Mouse (Mus musculus) limb, embryonic 13.5 days (tissue): Measurements from ENCODE around the gene Hnrnpdl. TPM values are rescaled to one million over a fixed set of nuclear protein-coding genes. Genes with fewer than 3 reads are reported as not detected.

Experiments used
- ATAC-seq: fragments of 200-750 bp; cut with Nextera tagmentation; 2 replicates; pipeline ENCODE4 v1.8.0; 2017; ENCODE audit warnings: low read depth, moderate number of reproducible peaks, moderate TSS enrichment; ENCODE audit not compliant: low FRiP score
- H3K27ac ChIP-seq: fragments of 300-500 bp; sonication (generic); 2 replicates; pipeline ENCODE4 v1.5.1; 2015; ENCODE audit warnings: inconsistent platforms, mild to moderate bottlenecking, moderate library complexity
- H3K27me3 ChIP-seq: fragments of 300-500 bp; sonication (generic); 2 replicates; pipeline ENCODE4 v1.6.1; 2015; ENCODE audit warnings: mild to moderate bottlenecking, inconsistent platforms
- H3K36me3 ChIP-seq: fragments of 300-500 bp; sonication (generic); 2 replicates; pipeline ENCODE4 v1.6.1; 2015; ENCODE audit warnings: inconsistent platforms, mild to moderate bottlenecking, moderate library complexity
- H3K4me1 ChIP-seq: fragments of 300-500 bp; sonication (generic); 2 replicates; pipeline ENCODE4 v1.6.1; 2015; ENCODE audit warnings: inconsistent platforms
- H3K4me2 ChIP-seq: fragments of 300-500 bp; sonication (generic); replicated peaks from 2 replicates; pipeline ENCODE4 v1.6.1; 2015; ENCODE audit warnings: inconsistent platforms, mild to moderate bottlenecking, moderate library complexity
- H3K4me3 ChIP-seq: fragments of 300-500 bp; sonication (generic); 2 replicates; pipeline ENCODE4 v1.5.1; 2015; ENCODE audit warnings: moderate library complexity, mild to moderate bottlenecking, inconsistent platforms
- H3K9ac ChIP-seq: fragments of 300-500 bp; sonication (generic); 2 replicates; pipeline ENCODE4 v1.6.1; 2015; ENCODE audit warnings: mild to moderate bottlenecking, inconsistent platforms
- H3K9me3 ChIP-seq: fragments of 300-500 bp; sonication (generic); 2 replicates; pipeline ENCODE4 v1.6.1; 2016; ENCODE audit warnings: inconsistent platforms
- WGBS: fragments of 180-500 bp; shearing (Covaris S2); methylation state at CpG from one replicate; pipeline ENCODE4 v1.1.7; 2015; 5-methylcytosine and 5-hydroxymethylcytosine counted together
- polyA plus RNA-seq: library from polyadenylated mRNA; unstranded; fragments of >200 nt; fragmentation: Nextera tagmentation; extraction: Ambion mirVana; gene quantifications from 2 replicates; pipeline ENCODE4 v1.2.1, GENCODE M21; 2015

Hnrnpdl gene
- polyA plus RNA-seq: 218 and 231 TPM in 2 replicates

DNA sequence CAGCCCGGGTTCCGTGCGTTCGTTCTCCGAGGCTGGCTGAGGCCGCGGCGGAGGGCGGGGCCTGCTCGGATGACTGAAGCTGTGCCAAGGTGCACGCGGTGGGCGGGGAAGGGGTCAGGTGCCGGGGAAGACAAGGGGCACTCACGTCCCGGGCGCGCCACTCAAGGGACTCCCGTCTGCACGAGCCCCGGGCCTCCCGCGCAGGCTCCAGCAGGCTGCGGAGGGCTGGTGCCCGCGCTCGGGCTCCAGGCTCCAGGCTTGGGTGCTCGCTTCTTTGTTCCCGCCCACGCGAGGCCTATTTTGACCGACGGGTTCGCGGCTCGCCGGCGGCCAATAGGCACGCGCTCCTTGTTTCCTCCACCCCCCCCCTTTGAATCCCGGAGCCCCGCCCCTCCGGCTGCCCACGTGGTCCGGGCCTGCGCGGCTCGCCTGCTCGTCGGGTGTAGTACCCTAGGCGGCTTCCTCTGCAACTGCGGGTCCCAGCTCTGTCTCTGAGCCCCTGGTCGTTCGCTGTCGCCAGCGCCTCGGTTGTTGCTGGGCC, at the start of gene Hnrnpdl, which contains the start of gene Enoph1:
Gene Hnrnpdl, minus strand, starts transcription at position 63 of the 541 bp plus-strand sequence.
Gene Enoph1, plus strand, starts transcription at position 384 of the 541 bp plus-strand sequence.
- H3K36me3 ChIP-seq: peaks cover 30% of the 10 kb centered on the region
- H3K4me1 ChIP-seq: peaks cover 43% of the 10 kb centered on the region
- H3K27ac ChIP-seq: peak within 1 kb of the TSS; percentile 98
- peak within 1 kb of the TSS; percentile 75 for H3K4me2 ChIP-seq
- H3K4me3 ChIP-seq: peak within 1 kb of the TSS; percentile 96
- no peaks in the 10 kb centered on the region for H3K9me3 ChIP-seq
- peak; percentile 89 for ATAC-seq
- WGBS: under 1% methylated on average over 53 of the region's 57 CpGs
- H3K27me3 ChIP-seq: no peaks in the 10 kb centered on the region
- peak within 1 kb of the TSS; percentile 100 for H3K9ac ChIP-seq

DNA sequence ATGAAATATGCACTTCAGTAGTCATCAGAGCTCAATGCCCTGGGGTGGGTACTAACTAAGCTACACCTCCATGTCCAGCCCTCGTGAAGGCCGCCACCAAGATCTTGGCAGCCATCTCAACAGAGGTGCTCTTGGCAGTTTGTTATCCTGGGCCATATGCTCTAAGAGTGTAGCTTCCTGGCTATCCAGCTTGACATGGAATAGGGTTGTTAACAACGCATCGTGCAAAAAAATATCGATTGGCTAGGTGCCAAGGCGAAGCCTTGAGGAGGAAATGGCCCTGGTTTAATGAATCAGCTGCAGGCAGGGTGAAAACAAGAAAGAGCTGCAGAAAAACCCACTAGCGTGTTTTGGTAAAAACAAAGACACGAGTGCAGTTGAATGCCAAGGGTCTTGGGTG, 45.6 kb upstream of the Hnrnpdl start:
- no peak overlapping the region for H3K4me3 ChIP-seq
- H3K4me2 ChIP-seq: no peak overlapping the region
- peaks cover 19% of the 10 kb centered on the region for H3K4me1 ChIP-seq
- H3K27ac ChIP-seq: no peak overlapping the region
- 48% methylated on average over 8 of the region's 8 CpGs for WGBS
- H3K9ac ChIP-seq: no peak overlapping the region
- ATAC-seq: no peak
- no peaks in the 10 kb centered on the region for H3K9me3 ChIP-seq
- H3K27me3 ChIP-seq: no peaks in the 10 kb centered on the region
- H3K36me3 ChIP-seq: no peaks in the 10 kb centered on the region

DNA sequence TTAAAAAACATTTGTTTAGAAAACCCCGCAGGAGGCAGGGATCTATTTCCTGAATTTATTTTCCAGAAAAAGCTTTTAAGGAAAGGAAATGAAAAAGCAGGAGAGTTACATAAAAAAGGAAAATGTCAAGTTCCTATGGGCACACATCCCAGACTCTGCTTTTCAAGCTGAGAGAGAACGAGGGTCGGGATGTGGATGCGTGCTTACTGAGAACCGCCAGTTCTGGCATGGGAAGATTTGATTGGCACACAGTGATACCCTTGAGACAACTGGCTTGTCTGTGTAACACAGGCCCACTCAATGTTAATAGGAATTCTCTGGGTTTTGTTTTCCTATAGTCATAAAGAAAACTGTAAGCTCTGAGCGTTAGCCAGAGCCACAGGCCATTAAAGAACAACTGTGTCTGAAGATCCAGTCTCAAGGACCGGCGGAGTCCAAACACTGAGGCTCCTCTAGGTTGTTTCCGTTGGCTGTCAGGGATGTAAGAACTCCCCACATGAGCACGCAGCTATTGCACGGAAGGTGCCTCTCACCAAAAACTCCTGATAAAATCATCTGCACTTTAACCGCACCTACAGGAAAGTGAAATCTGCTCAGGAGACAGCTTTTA, 44.6 kb upstream of the Hnrnpdl start:
- ATAC-seq: peak; percentile 77; the same call in 1 of the 2 replicates
- Histone ChIP-seq H3K9ac (no peak overlapping the region), H3K4me2 (no peak overlapping the region), H3K4me3 (no peak overlapping the region), H3K36me3 (no peaks in the 10 kb centered on the region), H3K27me3 (no peaks in the 10 kb centered on the region), H3K4me1 (peaks cover 24% of the 10 kb centered on the region), H3K27ac (peak overlapping the region; percentile 52; the same call in 1 of the 2 replicates), H3K9me3 (no peaks in the 10 kb centered on the region)
- 43% methylated on average over 12 of the region's 12 CpGs for WGBS

DNA sequence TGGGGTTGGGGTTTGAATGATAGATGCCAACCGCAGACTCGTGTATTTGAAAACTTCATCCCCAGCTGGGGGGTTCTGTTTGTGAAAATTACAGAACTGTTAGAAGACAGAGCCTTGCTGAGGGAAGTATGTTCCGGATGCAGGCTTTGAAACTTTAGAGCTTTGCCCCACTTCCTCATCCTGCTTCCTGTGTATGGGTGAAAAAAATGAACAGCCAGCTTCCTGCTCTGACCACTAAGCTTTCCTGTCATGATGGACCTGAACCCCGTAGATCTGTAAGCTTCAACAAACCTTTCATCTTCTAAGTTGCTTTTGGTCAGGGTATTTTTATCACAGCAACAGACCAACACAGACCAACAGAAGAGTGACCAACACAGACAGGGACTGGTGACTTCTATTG, 42.5 kb upstream of the Hnrnpdl start:
- WGBS: 82% methylated on average over 4 of the region's 4 CpGs
- H3K27ac ChIP-seq: no peak overlapping the region
- H3K27me3 ChIP-seq: no peaks in the 10 kb centered on the region
- no peak overlapping the region for H3K4me3 ChIP-seq
- no peak overlapping the region for H3K9ac ChIP-seq
- no peak overlapping the region for H3K4me2 ChIP-seq
- no peaks in the 10 kb centered on the region for H3K36me3 ChIP-seq
- no peak for ATAC-seq
- no peaks in the 10 kb centered on the region for H3K9me3 ChIP-seq
- peaks cover 41% of the 10 kb centered on the region for H3K4me1 ChIP-seq

DNA sequence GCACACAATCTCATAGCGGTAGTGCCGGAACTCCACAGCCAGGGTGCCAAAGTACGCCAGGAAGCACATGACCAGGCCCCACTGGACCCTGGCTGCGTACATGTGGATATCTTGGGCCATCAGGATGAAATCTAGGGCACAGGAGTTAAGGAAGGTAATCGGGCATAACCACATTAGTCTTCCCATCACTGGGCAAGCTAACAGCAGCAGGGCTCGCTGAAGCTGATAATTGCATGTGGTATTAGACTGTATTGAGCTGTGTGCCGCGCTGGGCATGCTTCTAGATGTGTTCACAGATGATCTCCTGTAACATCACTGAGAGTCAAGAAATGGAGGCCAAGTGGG, 40.4 kb upstream of the Hnrnpdl start:
- Histone ChIP-seq H3K4me3 (no peak overlapping the region; the same call in 1 of the 2 replicates), H3K27me3 (no peaks in the 10 kb centered on the region), H3K4me2 (peak overlapping the region; percentile 65; the same call in 1 of the 2 replicates), H3K9ac (no peak overlapping the region), H3K36me3 (no peaks in the 10 kb centered on the region), H3K9me3 (no peaks in the 10 kb centered on the region), H3K4me1 (peaks cover 30% of the 10 kb centered on the region), H3K27ac (no peak overlapping the region)
- ATAC-seq: no peak
- WGBS: 84% methylated on average over 8 of the region's 8 CpGs

DNA sequence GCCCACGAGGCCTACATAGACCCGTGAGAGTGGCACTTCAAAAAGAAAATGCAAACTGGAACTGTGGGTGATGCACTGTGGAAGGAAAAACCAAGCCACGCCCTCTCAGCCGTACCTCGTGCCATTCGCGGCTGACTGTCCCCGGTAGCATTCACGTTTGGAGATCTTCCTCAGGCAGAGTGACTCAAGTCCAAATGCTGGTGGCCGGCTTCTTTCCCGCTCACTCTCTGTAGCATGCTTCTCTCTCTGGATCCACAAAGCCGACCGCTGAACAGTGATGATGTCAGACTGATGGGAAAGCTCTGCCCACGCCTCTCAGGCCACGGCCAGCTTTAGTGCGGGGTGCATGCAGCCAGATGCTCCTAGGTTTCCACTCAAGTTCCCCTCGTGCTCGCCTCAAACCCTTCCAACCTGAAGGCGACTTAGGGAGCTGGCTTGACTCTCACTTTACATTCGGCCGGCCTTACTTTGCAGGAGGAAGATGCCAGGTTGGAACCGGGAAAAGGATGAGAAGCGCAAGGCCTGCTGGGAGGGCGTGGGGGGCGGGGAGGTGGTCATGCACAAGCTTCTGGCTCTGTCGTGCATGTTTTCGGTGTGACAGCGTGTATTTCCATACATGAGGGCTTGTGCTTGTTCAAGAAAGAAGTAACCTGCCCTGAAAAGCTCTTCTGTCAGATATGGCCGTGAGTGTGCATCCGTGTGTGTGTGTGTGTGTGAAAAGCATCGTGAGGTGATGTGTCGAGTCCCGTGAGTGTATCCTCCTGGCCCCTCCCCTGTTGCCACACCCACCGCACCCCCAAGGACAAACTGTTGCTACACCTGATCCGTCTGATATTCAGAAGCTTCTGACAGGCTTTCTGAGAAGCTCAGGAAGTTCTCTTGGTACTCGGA, 39.8 kb upstream of the Hnrnpdl start:
- Histone ChIP-seq H3K4me2 (peak overlapping the region; percentile 65), H3K9ac (peak overlapping the region; percentile 61), H3K4me1 (peaks cover 28% of the 10 kb centered on the region), H3K4me3 (peak overlapping the region; percentile 41), H3K27ac (no peak overlapping the region), H3K9me3 (no peaks in the 10 kb centered on the region), H3K36me3 (no peaks in the 10 kb centered on the region), H3K27me3 (no peaks in the 10 kb centered on the region)
- peak; percentile 48; the same call in 1 of the 2 replicates for ATAC-seq
- 30% methylated on average over 36 of the region's 36 CpGs for WGBS

DNA sequence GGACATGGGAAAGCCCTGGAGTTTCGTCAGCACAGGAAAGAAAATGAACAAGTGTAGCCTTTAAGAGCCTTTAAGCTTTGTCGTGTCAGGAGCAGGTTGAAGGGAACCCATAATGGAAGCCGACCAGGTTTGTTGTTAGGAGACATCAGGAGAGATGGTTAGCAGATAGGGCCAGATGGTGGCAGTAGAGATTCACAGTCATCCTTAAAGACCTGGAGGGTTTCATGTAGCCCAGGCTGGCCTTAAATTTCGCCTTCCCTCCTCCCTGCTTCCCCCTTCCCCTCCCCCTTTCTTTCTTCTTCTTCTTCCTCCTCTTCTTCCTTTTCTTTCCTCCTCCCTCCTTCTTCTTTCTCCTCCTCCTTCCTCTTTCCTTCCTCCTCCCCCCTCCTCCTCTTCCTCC, 35.1 kb upstream of the Hnrnpdl start:
- no peak overlapping the region for H3K4me2 ChIP-seq
- no peak overlapping the region for H3K4me3 ChIP-seq
- WGBS: 60% methylated on average over 4 of the region's 4 CpGs
- H3K27me3 ChIP-seq: no peaks in the 10 kb centered on the region
- no peak overlapping the region for H3K9ac ChIP-seq
- no peaks in the 10 kb centered on the region for H3K9me3 ChIP-seq
- no peak overlapping the region for H3K27ac ChIP-seq
- peaks cover 17% of the 10 kb centered on the region for H3K36me3 ChIP-seq
- peaks cover 22% of the 10 kb centered on the region for H3K4me1 ChIP-seq
- no peak for ATAC-seq

DNA sequence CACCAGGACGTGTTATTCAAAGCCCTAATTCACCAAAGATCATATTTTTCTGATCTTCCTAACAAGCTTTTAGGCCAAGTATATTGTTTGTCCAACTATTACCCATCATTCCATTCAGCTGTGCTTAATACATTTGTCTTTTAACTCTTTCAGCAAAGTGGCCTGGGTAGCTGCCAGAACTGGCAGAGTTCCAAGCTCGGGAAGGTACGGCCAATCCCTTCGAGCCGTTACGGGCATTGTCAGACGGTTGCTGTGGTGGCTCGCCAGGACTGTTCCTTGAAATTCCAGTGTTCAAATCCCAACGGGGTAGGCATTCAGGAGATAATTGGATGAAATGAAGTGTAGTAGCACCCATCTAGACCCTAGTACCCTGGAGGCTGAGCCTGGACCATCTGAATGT, 33.1 kb upstream of the Hnrnpdl start:
- H3K27ac ChIP-seq: no peak overlapping the region
- no peaks in the 10 kb centered on the region for H3K9me3 ChIP-seq
- H3K36me3 ChIP-seq: peaks cover 31% of the 10 kb centered on the region
- no peaks in the 10 kb centered on the region for H3K27me3 ChIP-seq
- H3K4me2 ChIP-seq: no peak overlapping the region
- ATAC-seq: no peak
- H3K9ac ChIP-seq: no peak overlapping the region
- 80% methylated on average over 9 of the region's 9 CpGs for WGBS
- H3K4me1 ChIP-seq: peaks cover 3% of the 10 kb centered on the region; the same call in 1 of the 2 replicates
- no peak overlapping the region for H3K4me3 ChIP-seq

DNA sequence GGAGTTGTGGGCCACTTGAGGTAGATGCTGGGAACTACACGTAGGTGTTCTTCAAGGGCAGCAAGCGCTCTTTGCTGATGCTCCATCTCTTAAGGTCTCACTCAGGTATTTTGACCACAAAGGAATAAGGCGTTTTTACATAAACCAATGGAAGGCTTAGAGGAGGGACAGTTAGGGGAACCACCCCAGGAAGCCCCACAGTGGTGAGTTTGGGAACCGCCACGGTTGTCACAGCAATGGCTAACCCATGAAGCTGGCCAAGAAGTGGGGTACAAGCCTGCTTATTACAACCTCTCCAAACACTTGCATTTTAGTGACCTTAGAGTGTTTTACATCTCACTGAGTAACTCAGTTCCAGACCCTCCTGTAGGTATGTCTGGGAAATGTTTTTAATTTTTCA, 32.1 kb upstream of the Hnrnpdl start:
- no peaks in the 10 kb centered on the region for H3K27me3 ChIP-seq
- WGBS: 93% methylated on average over 5 of the region's 5 CpGs
- H3K36me3 ChIP-seq: peaks cover 41% of the 10 kb centered on the region
- no peaks in the 10 kb centered on the region for H3K9me3 ChIP-seq
- no peaks in the 10 kb centered on the region for H3K4me1 ChIP-seq
- ATAC-seq: no peak
- no peak overlapping the region for H3K9ac ChIP-seq
- no peak overlapping the region for H3K4me2 ChIP-seq
- no peak overlapping the region for H3K27ac ChIP-seq
- no peak overlapping the region for H3K4me3 ChIP-seq

DNA sequence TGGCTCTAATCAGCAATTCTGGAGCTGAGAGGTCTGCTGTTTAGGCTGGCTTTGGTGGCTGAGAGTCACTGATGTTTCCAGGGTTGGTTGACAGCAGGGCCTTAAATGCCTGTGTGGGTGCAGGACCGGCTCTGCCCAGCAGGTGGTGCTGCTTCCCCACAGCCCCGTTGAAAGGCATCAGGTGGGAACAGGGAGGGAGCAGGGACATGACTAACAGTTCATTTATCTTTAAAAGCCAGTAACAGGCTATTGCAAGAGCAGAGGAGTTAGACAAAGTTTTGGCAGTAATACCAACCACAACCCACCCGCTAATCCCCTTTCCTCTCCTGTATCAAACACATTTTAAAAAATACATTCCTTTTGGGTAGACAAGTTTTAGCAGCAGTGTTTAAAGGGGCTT, 30.8 kb upstream of the Hnrnpdl start:
- ATAC-seq: peak; percentile 74; the same call in 1 of the 2 replicates
- 26% methylated on average over 3 of the region's 3 CpGs for WGBS
- H3K9me3 ChIP-seq: no peaks in the 10 kb centered on the region
- H3K36me3 ChIP-seq: peaks cover 53% of the 10 kb centered on the region
- no peak overlapping the region for H3K4me2 ChIP-seq
- H3K27me3 ChIP-seq: no peaks in the 10 kb centered on the region
- no peak overlapping the region for H3K4me3 ChIP-seq
- no peak overlapping the region for H3K9ac ChIP-seq
- H3K4me1 ChIP-seq: no peaks in the 10 kb centered on the region
- H3K27ac ChIP-seq: no peak overlapping the region

DNA sequence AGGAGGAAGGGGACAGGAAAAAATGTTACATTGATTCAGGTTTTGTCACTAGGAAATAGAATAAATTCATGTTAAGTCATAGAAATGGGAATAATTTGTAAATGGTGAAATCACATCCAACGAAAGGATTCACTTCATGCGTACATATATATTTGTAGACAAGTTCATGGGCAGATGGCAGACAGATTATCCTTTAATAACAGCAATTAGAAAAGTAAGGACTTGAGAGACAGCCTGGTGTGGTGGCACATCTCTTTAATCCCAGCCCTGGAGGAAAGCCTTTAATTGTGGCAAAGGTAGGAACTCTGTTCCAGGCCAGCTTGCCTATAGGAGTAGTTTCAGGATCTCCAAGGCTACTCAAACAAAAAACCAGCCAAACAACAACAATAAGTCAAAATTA, 30.1 kb upstream of the Hnrnpdl start:
- Histone ChIP-seq H3K4me3 (no peak overlapping the region), H3K4me1 (no peaks in the 10 kb centered on the region), H3K36me3 (peaks cover 60% of the 10 kb centered on the region), H3K4me2 (no peak overlapping the region), H3K27me3 (no peaks in the 10 kb centered on the region), H3K27ac (no peak overlapping the region), H3K9ac (no peak overlapping the region), H3K9me3 (no peaks in the 10 kb centered on the region)
- 97% methylated on average over 2 of the region's 2 CpGs for WGBS
- ATAC-seq: no peak

DNA sequence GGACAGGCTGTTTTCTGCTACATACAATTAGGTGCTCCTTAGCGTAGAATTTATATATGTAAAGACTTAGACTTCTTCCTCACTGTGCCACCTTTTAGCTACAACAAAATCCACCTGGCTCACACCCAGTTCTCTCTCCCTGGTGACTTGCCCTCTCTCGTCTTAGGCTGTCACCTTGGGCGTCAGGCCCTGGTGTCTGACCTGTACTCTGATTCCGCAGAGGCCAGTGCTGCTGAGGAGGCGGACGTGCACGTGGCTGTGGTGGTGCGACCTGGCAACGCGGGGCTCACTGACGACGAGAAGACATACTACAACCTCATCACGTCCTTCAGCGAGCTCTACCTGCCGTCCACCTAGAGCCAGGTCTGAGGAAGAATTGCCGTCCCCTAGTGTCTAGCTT, 28.1 kb upstream of the Hnrnpdl start:
- Histone ChIP-seq H3K4me1 (no peaks in the 10 kb centered on the region), H3K4me2 (no peak overlapping the region), H3K27ac (no peak overlapping the region), H3K4me3 (no peak overlapping the region), H3K27me3 (no peaks in the 10 kb centered on the region), H3K9me3 (no peaks in the 10 kb centered on the region), H3K9ac (no peak overlapping the region), H3K36me3 (peaks cover 66% of the 10 kb centered on the region)
- ATAC-seq: no peak
- WGBS: 93% methylated on average over 16 of the region's 16 CpGs
